Mouse (Mus musculus): Measurements from ENCODE around the gene Pm20d1.
A peak's percentile ranks its signal among the peaks of the same experiment; 100 is the strongest.

The Pm20d1 gene

DNA sequence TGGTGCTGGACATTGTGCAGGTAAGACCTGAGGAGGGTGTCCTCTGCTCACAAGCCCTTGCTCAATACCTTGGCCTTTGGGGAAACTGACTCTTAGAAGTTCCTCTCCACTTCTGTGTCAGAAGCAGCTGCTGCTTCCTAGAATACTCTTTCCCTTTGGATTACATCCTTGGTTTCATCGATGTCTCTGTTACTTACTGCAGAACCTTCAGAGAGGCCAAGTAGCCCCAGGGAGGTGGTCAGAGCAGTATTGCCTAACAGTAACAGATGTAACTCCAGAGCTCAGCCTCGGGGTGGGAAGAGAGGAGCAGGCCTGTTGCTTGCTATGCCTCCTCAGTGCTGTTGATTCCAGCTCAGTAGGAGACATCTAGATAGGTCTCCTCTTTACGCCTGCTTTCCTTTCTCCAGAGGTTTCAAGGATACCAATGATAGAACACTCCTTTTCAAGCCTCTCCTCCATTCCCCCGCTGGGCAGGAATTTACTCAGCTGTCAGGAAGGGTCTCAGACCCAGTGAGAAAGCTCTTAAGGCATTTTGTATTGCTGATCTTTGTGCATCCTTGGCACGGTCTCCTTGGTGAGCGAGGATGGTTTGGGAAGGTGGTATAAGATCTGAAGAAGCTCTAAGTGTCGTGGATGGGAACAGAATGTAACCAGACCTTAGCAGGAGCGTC is 33.9 kb downstream of the Pm20d1 start:
- DNase-seq: no peak

DNA sequence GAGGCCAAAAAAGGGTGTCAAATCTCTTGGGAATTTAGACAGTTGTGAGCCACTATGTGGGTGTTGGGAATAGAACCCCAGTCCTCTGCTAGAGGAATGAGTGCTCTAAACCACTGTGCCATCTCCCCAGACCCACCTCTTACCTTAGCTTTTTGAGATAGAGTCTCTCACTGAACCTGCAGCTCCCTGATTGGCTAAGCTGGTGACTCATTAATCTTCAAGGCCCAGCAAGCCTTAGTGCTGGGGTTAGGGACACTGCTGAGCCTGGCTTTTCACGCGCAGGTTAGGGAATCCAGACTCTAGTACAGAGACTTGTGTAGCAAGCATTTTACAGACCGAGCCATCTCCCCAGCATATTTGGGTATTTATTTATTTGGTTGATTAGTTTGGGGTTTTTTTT is 39.9 kb downstream of the Pm20d1 start:
- DNase-seq: no peak

DNA sequence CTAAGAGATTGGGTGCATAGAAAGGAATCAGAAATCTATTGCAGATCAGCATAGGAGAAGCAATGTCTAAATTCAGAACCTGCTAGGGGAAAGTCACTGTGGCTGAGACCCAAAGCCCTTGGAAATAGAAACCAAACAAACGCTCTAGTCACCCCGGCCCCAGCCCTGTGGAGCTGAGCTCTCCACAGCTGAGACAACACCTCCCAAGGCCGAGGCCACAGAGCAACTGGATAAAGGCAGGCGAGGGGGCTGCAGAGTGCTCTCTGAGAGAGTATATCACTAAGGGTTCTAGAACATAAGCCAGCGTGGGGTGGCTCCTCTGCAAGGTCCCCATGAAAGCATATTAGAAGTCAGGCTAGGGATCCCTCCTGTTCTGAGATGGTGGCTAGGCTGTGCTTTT is 41.4 kb downstream of the Pm20d1 start:
- no peak for DNase-seq

DNA sequence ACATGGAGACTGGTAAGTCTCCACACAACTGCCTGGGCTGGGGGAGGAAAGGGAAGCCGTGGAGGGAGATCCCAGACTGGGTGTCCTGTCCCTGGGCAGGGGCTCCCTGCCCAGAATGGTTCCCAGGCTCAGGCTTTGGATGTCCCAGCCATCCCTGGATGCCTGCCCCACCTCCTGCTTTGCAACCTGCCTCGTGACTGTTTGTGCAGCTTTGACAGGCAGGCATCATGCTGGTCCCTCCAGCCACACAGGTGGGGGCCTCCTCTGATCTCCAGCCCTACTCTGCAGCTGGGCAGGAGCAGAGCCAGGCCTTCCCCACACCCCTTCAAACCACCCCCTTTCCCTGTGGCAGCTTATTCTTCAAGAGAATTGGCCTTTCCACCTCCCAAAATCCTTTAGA is 42.1 kb downstream of the Pm20d1 start:
- no peak for DNase-seq

DNA sequence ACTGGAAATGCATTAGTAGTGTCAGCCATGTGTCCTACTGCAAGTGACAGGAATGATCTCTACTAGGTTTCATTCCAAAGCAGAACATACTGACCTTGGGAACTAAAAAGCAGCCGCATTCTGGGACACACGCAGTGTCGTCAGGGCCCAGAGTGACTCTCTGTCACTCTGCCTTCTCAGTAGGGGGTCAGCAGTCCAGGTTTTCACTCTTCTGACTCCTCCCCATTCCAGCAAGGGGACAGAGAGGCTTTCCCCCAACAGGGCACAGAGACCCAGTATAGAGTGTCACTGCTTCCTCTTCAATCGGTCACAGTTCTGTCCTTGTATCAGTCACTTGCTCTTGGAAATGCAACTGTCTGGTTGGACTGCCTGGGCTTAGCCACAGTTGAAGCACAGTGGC is 45.0 kb downstream of the Pm20d1 start:
- DNase-seq: no peak

DNA sequence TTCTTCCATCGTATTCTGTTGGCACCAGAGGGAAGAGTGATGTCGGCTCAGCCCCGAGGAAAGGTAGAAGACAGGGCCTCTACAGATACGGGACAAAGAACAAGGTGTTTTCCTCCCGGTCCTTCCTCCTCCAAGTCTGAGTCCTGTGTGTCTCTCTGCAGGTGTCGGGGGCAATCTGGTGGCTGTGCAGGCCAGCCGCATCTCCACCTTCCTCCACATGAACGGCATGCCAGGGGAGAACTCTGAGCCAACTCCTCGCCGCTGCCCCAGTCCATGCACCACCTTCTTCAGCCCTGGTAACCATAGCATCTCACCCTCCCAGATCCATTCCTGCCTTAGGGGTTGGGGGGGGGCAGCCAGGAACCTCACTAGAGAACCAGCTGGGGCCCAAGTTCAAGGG is 46.6 kb downstream of the Pm20d1 start:
- DNase-seq: no peak

DNA sequence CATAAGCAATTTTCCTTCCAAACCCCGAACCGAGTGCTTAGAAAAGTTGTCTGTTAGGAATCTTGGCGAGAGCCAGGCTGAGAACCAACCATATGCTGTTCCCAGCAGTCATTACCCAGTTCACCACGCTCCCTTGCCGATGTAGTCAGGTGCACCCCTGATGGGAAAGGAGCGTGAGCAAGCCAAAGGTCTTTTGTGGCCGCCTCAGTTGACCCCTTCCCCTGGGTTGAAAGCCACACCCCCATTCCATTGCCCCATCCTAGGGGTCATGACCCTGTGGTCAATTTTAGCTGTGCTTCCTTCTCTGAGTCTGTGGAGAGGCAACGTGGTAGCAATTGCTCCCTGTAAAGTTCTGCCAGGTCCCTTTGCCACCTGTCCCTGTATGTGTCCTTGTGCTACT is 47.7 kb downstream of the Pm20d1 start:
- no peak for DNase-seq

DNA sequence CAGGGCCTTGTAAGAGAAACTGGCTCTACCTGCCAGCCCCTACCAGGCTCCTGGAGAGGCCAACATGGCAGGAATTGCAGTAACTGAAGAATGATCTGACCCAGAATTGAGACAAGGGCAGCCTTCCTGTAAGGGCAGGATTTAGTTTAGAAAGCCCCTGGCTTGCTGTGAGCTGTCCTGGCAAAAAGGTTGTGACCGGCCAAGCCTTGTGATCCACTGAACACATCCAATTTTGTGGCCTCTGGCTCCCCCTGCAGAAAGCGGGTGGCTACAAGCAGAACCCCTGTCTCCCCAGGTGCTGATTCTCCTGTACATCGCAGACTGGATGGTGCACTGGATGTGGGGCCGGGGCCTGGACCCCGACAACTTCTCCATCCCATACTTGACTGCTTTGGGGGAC is 49.1 kb downstream of the Pm20d1 start:
- peak; percentile 49 to 60 for DNase-seq

DNA sequence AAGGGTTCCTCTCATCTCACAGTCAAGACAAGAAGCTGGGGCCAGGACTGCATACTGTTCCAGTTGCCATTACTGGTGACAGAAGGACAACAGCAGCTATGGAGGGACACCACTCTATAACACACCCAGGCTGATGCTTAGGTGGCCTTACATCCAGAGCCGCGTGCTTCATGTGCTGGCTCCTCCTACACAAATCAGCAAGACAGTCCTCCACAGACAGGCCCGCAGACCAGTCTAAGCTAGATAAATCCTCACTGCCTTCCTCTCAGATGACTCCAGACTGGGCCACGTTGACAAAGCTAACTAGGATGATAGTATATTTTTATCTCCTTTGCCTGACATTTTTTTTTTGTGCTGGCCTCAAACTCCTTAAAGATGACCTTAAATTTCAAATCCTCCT is 64.6 kb downstream of the Pm20d1 start:
- no peak for DNase-seq

DNA sequence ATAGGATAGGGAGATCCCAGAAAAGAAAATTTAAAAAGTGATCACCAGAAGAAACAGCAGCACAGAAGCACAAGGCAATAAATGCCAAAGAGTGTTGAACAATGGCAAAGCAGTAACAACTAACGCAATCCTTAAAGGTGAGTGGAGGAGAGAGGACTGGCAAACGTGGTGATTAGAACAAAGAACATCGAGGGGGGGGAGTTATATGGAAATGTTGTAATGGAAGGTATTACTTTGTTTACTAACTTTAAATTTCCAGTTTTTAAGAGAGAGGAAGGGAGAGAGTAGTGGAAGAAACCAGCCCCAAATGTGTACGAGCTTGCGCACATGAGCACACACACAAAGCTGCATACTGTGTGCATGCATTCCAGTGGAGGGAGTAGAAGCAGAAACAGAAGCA is 68.4 kb downstream of the Pm20d1 start:
- DNase-seq: no peak

DNA sequence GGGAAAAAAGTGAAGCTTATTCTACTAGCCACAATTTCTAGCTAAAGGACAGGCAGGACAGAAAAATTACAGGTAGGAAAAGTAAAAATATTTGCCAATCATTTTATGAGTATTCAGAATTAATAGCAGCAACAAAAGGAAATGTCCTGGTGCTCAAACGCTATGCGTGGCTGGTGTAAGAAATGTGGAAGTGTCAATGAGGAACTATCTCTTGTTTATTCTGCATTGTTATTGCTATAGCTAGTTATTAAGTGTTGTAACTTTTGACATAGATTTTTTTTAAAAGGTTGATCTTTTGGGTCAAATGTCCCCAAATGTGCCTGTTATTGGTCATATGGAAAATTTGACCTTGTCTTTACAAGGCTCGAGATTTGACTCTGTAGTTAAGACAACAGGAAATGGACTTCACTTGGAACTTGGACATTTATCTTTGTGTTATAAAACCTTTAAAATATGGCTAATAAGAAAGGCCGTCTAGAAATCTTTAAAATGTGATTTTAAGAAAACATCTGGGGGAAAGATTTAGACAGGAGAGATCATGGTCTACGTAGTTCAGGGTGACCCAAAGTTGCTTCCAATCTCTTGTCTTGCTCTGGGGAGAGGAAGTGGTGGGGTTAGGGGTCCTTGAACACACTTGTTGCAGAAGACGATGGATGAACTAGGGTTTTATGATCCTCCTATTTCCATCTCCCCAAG is 69.3 kb downstream of the Pm20d1 start:
- DNase-seq: no peak

DNA sequence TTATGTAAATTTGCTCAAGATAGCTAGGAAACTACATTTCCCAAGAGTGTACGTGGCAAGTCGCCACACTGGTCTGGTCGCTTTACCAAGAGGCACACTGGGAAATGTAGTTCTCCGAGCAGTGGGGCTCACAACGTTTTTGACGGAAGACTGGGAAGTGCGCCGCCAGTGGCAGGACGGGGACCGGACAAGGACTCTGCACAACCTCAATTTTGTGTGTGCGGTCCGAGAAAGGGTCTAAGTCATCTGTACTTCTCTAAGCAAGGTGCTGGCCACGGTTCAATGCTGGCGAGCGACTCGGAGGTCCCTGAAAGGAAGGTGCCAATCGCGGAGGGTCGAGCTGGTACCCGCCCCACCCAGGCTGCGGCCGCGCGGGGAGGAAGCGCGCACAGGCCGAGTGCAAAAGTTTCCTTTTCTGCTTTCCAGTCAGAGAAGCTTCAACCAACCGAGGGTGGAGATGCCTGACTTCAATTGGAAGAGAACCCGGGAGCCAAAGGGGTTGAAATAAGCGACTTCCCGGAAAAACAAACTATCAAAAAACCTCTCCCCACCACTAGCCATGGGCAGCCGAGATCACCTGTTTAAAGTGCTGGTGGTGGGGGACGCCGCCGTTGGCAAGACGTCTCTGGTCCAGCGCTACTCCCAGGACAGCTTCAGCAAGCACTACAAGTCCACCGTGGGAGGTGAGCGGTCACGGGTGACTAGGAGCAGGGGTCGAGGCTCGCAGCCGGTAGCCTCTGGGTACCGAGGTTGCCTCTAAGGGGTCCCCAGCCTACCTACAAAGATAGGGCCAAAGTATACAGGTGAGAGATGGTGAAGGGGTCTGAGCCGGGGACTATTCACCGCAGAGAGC is 70.1 kb downstream of the Pm20d1 start, which contains the start of gene Rab29:
Rab29 (plus strand) TSS at position 132 of the 853 bp plus-strand sequence.
- DNase-seq: peak; percentile 88

DNA sequence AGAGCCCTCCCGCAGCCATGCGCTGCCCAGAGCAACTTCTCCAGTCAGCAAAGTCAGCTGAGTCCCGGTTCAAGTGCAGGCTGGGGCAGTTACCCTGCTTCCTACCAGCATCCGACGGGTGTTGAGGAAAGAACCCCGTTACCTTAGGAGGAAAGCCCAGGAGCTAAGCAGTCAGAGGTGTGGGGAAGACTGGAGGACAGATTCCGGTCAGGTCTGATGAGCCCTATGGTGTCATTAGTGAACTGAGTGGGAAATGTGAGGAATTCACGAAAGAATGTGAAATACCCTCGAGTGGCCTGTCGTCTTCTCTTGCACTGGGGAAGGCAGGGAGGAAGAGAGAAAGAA is 70.7 kb downstream of the Pm20d1 start:
- DNase-seq: no peak

DNA sequence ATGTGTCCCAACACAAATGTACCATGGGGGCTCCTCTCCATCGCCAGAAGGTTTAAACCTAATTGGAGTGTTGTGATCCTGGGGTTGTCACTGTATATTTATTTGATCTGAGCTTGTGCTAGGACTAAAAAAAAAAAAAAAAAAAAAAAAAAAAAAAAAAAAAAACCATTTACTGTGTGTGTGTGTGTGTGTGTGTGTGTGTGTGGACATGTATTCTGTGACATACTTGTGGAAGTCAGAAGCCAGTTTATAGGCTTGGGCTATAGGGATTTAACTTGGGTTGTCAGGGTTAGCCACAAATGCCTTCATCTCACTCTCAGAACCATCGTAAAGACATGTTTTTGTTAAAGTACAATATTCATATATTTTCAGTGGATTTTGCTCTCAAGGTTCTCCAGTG is 72.4 kb downstream of the Pm20d1 start:
- DNase-seq: no peak

Data from thymus, postnatal 36 days (tissue).